Mouse (Mus musculus) gastrocnemius, adult 8-10 months (tissue): ENCODE measurements at regions not wholly inside any gene's neighbourhood (a gene's known extent, or its start where the extent isn't known, plus 50 kb on each side); places are given as distances from the start of the nearest gene placed in this dataset.

Source experiments
- DNase-seq, 2 experiments: peaks; one replicate each; pipeline ENCODE4 v3.0.0; 2022; ENCODE audit warnings: low spot score in 2 of 2

DNA sequence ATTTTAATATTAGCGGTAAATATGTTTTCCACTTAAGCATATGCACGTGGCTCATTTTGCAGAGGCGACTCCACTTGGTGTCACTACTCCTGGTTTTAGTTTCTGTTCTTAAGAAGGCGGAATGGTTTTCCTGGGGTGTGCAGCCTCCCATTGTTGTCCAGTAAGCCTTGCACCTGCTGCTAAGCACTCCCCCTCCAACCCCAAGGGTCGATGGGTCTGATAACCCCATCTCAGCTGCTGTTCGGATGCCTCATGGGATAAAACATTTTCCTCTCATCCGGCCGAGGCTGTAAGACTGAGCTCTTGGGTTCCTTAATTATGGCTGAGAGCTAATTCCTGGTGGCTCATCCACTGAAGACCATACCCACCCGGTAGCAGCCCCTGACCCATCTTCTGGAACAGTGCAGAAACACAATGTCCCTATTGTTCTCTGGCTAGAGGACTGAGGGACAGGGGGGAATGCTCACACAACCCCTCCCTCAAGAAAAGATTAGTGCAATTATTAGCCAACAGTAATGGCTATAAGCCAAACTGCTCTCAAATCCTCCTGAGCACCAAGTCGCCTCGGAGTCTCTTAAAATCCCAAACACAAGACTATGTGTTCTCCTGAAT lies 73.8 kb upstream of the Sox9 start:
- no peak for DNase-seq

DNA sequence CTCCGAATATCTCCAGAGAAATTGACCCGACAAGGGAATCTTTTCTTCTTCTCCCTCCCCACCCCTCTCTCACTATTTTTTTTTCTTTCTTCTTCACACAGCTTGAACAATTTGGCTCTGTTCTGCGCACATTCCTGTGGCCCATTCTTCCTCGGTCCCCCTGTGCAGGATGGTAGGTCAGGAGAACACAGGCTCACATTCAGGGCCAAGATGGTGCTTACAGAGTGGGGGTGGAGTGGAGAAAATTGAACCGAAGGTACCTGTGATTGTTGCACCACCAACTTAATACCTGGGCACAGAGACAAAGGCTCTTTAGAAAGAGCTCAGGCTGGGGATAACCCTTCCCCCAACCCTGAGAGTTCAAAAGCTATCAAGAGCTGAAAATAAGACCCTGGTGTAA lies 70.4 kb upstream of the Sox9 start:
- no peak for DNase-seq

DNA sequence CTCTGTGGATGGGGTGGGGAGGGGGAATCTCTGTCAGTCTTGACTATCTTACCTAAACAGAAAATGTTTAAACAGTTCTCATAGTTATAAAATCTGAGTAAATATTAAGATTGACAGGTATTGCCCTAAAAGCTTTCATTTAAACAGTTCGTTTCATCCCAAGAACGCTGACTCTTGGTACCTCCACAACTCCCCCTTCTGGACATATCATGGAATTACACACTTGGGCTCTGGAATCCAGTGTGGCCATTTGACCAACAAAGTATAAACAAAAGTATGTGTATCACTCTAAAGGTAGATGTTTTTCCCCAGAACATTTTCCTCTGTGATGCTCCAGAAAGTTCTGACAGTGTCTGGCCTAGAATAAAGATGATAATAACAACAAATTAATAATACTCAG lies 63.5 kb upstream of the Sox9 start:
- no peak for DNase-seq

DNA sequence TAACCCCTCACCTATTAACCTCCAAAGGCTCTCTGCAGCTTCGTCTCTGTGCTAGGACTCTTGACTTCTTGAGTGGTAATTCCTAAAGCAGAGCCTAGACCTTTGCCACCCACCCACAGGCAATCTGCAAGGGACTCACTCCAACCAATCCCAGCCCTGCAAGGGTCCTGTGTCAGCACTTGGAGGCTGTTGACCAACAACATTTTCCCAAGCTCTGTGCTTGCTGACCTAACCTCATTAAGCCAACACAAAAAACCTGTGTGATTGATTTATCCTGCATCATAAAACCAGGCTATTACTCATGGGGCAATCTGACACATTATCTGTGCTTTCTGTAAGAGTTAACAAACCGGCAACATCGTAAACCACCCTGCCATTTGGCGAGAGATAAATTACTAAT lies 61.4 kb upstream of the Sox9 start:
- DNase-seq: no peak

DNA sequence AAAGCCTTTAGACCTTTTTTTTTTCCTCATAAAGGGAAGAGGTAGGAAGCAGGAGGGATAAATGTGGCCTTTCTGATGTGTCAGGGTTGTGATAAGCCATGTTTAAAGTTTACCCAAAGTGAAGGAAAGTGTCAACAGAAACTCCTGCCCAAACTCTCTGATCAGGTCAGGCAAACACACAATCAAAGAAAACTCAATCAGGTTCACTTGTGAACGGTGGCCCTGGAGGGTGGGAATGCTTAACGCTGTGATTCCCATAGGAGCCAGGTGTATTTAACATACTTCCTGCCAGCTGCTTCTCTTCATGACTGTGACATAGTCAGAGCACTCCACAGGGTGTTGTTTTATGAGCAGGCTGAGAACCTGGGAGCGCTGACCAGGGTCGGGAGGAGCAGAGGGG lies 59.1 kb upstream of the Sox9 start:
- no peak for DNase-seq

DNA sequence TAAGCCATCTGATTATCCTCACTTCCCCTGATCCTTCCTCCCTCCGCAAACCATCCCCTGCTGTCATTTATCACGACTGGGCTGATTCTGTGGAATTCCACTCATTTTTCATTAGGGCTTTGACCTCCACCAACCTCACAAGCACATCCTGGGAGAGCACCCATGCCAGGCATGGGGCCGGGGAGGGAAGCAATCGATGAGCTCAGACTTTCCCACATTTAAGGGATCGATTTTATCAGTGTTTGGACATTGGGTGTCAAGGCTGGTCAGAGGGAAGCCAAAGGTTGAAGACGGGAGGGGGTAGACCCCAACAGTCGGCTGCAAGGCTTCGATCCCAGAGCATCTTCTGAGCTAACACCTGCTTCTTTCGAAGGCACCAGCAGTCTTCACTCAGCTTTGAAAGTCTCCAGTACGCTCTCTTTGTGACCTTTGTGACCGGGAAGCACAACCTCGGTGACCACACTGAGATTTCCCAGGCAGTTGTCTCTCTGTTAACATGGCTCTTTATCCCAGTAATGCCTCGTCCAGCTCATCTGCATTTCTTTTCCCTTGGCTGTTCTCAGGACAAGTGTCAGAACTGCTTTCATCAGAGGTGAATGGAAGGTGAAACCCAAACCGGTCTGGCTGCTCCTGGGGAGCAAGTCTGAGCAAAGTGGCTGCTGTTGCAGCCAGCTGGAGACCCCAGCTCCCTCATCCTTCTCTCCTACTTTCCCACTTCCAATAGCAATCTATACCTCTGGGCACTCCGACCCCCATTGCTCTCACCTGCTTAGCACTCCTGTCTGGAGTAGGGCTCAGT lies 53.7 kb upstream of the Sox9 start:
- DNase-seq: no peak
